In the genomic region with DNA sequence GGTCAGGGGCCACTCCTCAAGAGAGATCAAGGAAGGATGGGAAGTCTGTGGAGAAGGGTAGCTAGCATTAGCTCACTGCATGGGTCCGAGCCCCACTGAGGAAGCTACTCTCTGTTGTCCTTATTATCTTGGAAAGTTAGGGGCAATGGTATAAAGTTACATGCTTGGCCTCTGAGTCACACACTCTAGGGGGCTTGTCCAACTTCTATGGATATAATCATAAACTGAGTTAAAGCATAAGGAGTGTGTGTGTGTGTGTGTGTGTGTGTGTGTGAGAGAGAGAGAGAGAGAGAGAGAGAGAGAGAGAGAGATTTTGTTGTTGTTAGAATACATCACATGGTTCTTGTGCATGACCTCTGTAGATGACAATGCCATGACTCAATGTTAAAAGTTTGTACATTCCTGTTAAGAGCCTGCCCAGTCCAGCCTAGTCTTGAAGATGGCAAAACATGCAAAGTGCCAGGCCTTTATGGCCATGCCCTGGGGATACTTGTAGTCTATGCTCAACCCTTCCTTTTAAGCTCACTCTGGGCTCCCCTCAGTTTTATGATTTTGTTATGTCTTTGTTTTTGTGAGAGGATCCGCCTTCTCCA, we compare ENCODE assay signal across 39 mouse cellular contexts. TPM values are rescaled to one million over a fixed set of nuclear protein-coding genes. Genes with fewer than 3 reads are reported as not detected.
DNase-seq lines count a peak whose midpoint lies in the region; ATAC-seq and TF ChIP-seq lines count a peak whose summit lies in the region.
"Had no signal": no experiment of that assay in that cellular context is flagged by ENCODE, and none has a peak within 500 bp of the region (broad histone marks: within the 10 kb centered on the region; RNA-seq: fewer than 3 reads in every experiment).

No protein-coding gene starts in this region.

- no peak overlapping the region for H3K27ac ChIP-seq in kidney, adult 2 months (ENCODE audit: insufficient read depth, low read depth, low read length)
- peak overlapping the region; percentile 12; the same call in 1 of the 2 replicates for H3K27ac ChIP-seq in embryonic fibroblast, embryonic 13.5 days (ENCODE audit: insufficient read depth, low read length)
- no peak overlapping the region for H3K27ac ChIP-seq in liver, embryonic 12.5 days
- H3K27ac ChIP-seq: embryonic facial prominence, embryonic 13.5 days; heart, adult 2 months; heart, embryonic 13.5 days; hindbrain, embryonic 15.5 days; liver, embryonic 15.5 days; midbrain, embryonic 12.5 days had no signal

- peak; percentile 12 for DNase-seq in kidney, adult 2 months
- DNase-seq in kidney, postnatal 14 days = no peak
- DNase-seq in adrenal gland, postnatal 14 days = no peak
- no peak for DNase-seq in right cerebral cortex, adult 2 months (ENCODE audit: low spot score in 2 of 2)
- DNase-seq: adrenal gland, postnatal 36 days; cerebellum, adult 18-20 months; cerebellum, postnatal 10 days; gastrocnemius, postnatal 25 days; heart, adult 2 months; heart, postnatal 14 days; kidney, adult 9 months; kidney, postnatal 10 days; layer of hippocampus, adult 9-11 months; liver; lung, embryonic 14.5 days; right cerebral cortex, postnatal 14 days; spleen, adult 18-20 months; thymus, adult 18-20 months; thymus, postnatal 25 days had no signal

- no peak overlapping the region for H3ac ChIP-seq in C2C12 (ENCODE audit: control insufficient read depth, insufficient read length, low read depth)

- no peaks in the 10 kb centered on the region for H3K79me2 ChIP-seq in C2C12 (ENCODE audit: control insufficient read depth, insufficient read depth)

- no peak overlapping the region for H3K9ac ChIP-seq in liver, embryonic 12.5 days
- H3K9ac ChIP-seq: embryonic facial prominence, embryonic 13.5 days; heart, embryonic 13.5 days; hindbrain, embryonic 15.5 days; liver, embryonic 15.5 days; lung, embryonic 14.5 days; midbrain, embryonic 12.5 days had no signal

- no peaks in the 10 kb centered on the region for H3K4me1 ChIP-seq in kidney, adult 2 months (ENCODE audit: control insufficient read depth, insufficient read depth, low read length)
- H3K4me1 ChIP-seq in embryonic fibroblast, embryonic 13.5 days (ENCODE audit: control insufficient read depth, insufficient read depth, low read length) = peaks cover 9% of the 10 kb centered on the region
- H3K4me1 ChIP-seq in liver, embryonic 12.5 days = no peaks in the 10 kb centered on the region
- H3K4me1 ChIP-seq: embryonic facial prominence, embryonic 13.5 days; heart, embryonic 13.5 days; hindbrain, embryonic 15.5 days; liver, embryonic 15.5 days; midbrain, embryonic 12.5 days had no signal

- no peak for ATAC-seq in liver, embryonic 12.5 days
- ATAC-seq: forebrain, embryonic 14.5 days; inflammation-experienced regulatory T-cells, adult 6 months had no signal

- H3K27me3 ChIP-seq in kidney, adult 2 months (replicated peaks; ENCODE audit: control insufficient read depth, insufficient read depth, low read length) = no peaks in the 10 kb centered on the region
- H3K27me3 ChIP-seq in C2C12 (ENCODE audit: control insufficient read depth, insufficient read depth, insufficient read length) = no peaks in the 10 kb centered on the region
- H3K27me3 ChIP-seq in liver, embryonic 12.5 days (replicated peaks) = no peaks in the 10 kb centered on the region
- H3K27me3 ChIP-seq: embryonic facial prominence, embryonic 13.5 days; heart, embryonic 13.5 days; hindbrain, embryonic 15.5 days; liver, embryonic 15.5 days; midbrain, embryonic 12.5 days had no signal

- no peak overlapping the region for H3K4me2 ChIP-seq in liver, embryonic 12.5 days
- H3K4me2 ChIP-seq: embryonic facial prominence, embryonic 13.5 days; heart, embryonic 13.5 days; hindbrain, embryonic 15.5 days; liver, embryonic 15.5 days; lung, embryonic 14.5 days; midbrain, embryonic 12.5 days had no signal

- no peaks in the 10 kb centered on the region for H3K36me3 ChIP-seq in kidney, adult 2 months (ENCODE audit: control insufficient read depth, insufficient read depth, low read length)
- H3K36me3 ChIP-seq in C2C12 (ENCODE audit: control insufficient read depth, insufficient read depth) = peaks cover 14% of the 10 kb centered on the region
- peaks cover 77% of the 10 kb centered on the region for H3K36me3 ChIP-seq in liver, embryonic 12.5 days
- H3K36me3 ChIP-seq: hindbrain, embryonic 15.5 days; midbrain, embryonic 12.5 days had no signal

- no peak for TF ChIP-seq POLR2A in kidney, adult 2 months (IDR thresholded peaks at IDR 0.05; ENCODE audit: low read depth, low read length)
- no peak for TF ChIP-seq POLR2A in embryonic fibroblast, embryonic 13.5 days (IDR thresholded peaks at IDR 0.05; ENCODE audit: low read depth, low read length)

- H3K79me3 ChIP-seq in C2C12 (ENCODE audit: low read depth) = no peaks in the 10 kb centered on the region

- WGBS in kidney, adult 2 months = 86% methylated on average over 2 of the region's 2 CpGs
- WGBS in liver, embryonic 12.5 days (ENCODE audit: insufficient replicate concordance) = 64% methylated on average over 2 of the region's 2 CpGs

- no peak for TF ChIP-seq CTCF in kidney, adult 2 months (conservative IDR thresholded peaks at IDR 0.05; ENCODE audit: insufficient read depth, insufficient read length, low read depth, low read length)
- no peak for TF ChIP-seq CTCF in C2C12 (IDR thresholded peaks at IDR 0.05; ENCODE audit: control insufficient read depth, insufficient read depth, insufficient read length)
- TF ChIP-seq CTCF in embryonic fibroblast, embryonic 13.5 days (IDR thresholded peaks at IDR 0.05; ENCODE audit: borderline replicate concordance, insufficient read depth, low read length) = no peak

- H3K4me3 ChIP-seq in kidney, adult 2 months (ENCODE audit: insufficient read depth, low read depth, low read length) = no peak overlapping the region
- H3K4me3 ChIP-seq in C2C12 (ENCODE audit: insufficient read depth, poor library complexity, severe bottlenecking) = no peak overlapping the region
- H3K4me3 ChIP-seq in embryonic fibroblast, embryonic 13.5 days (ENCODE audit: insufficient read depth, low read length) = no peak overlapping the region
- H3K4me3 ChIP-seq in liver, embryonic 12.5 days = no peak overlapping the region
- H3K4me3 ChIP-seq: embryonic facial prominence, embryonic 13.5 days; erythroblast, embryonic 14.5 days; heart, adult 2 months; heart, embryonic 13.5 days; hindbrain, embryonic 10.5 days; hindbrain, embryonic 15.5 days; liver, embryonic 15.5 days; midbrain, embryonic 12.5 days had no signal

- no peaks in the 10 kb centered on the region for H3K9me3 ChIP-seq in liver, embryonic 12.5 days (replicated peaks)
- H3K9me3 ChIP-seq: embryonic facial prominence, embryonic 13.5 days; G1E; heart, embryonic 13.5 days; hindbrain, embryonic 10.5 days; hindbrain, embryonic 15.5 days; liver, embryonic 15.5 days; midbrain, embryonic 12.5 days had no signal

TF ChIP-seq in C2C12, 6 proteins besides CTCF, POLR2A, EP300 and RAD21:
- TF ChIP-seq FOSL1 (IDR thresholded peaks at IDR 0.05; ENCODE audit: insufficient read depth, low read length, poor library complexity, severe bottlenecking) (peak; percentile 96), MAX (IDR thresholded peaks at IDR 0.05) (peak; percentile 82), MYOG (IDR thresholded peaks at IDR 0.05; ENCODE audit: control insufficient read depth, extremely low read depth, insufficient read length) (no peak), USF1 (IDR thresholded peaks at IDR 0.05; ENCODE audit: low read depth) (peak; percentile 90), CEBPB (IDR thresholded peaks at IDR 0.05; ENCODE audit: low read depth) (peak; percentile 4), MYOD1 (IDR thresholded peaks at IDR 0.05; ENCODE audit: control insufficient read depth, insufficient read length, low read depth) (peak; percentile 45)

RNA-seq across cellular contexts. Expression of gene Baiap2l2, which starts 14.3 kb away (rescaled TPM):
- 113 and 170 TPM in 2 replicates for polyA plus RNA-seq in kidney, adult 2 months (2012; rRNA removed)
- polyA plus RNA-seq in C2C12 (2012; fragmentation: generic; extraction: Trizol) = 1.2 TPM
- polyA plus RNA-seq in embryonic fibroblast, embryonic 13.5 days (2011; ENCODE audit: insufficient read length, low read depth, missing spikeins) = 0.23 TPM in 1 of 2 replicates, not detected in the other
- 0.30 TPM in 1 of 2 replicates, not detected in the other for total RNA-seq in adrenal gland, postnatal 14 days (2021)
- 1.2 and 1.4 TPM in 2 replicates for polyA plus RNA-seq in liver, embryonic 12.5 days (2016; fragmentation: Nextera tagmentation; extraction: Ambion mirVana)
- total RNA-seq: adrenal gland, postnatal 36 days; common myeloid progenitor, adult 5-6 weeks; G1E; megakaryocyte, adult 5-6 weeks had no signal
- polyA plus RNA-seq: erythroblast, embryonic 14.5 days; G1E had no signal

RNA-seq across cellular contexts. Expression of gene Pla2g6, which starts 28.5 kb away (rescaled TPM):
- 24.6 and 28.7 TPM in 2 replicates for polyA plus RNA-seq in kidney, adult 2 months (2012; rRNA removed)
- 17.4 TPM for polyA plus RNA-seq in C2C12 (2012; fragmentation: generic; extraction: Trizol)
- polyA plus RNA-seq in embryonic fibroblast, embryonic 13.5 days (2011; ENCODE audit: insufficient read length, low read depth, missing spikeins) = 7.4 and 11.3 TPM in 2 replicates
- 22.1 and 26.0 TPM in 2 replicates for total RNA-seq in adrenal gland, postnatal 14 days (2021)
- 16.8 and 17.3 TPM in 2 replicates for polyA plus RNA-seq in liver, embryonic 12.5 days (2016; fragmentation: Nextera tagmentation; extraction: Ambion mirVana)

RNA-seq across cellular contexts. Expression of gene Slc16a8, which starts 45.1 kb away (rescaled TPM):
- polyA plus RNA-seq in kidney, adult 2 months (2012; rRNA removed) = 0.23 and 0.49 TPM in 2 replicates
- 0.11 TPM for polyA plus RNA-seq in C2C12 (2012; fragmentation: generic; extraction: Trizol)
- polyA plus RNA-seq in embryonic fibroblast, embryonic 13.5 days (2011; ENCODE audit: insufficient read length, low read depth, missing spikeins) = not detected in 2 replicates
- not detected in 2 replicates for total RNA-seq in adrenal gland, postnatal 14 days (2021)
- not detected in 2 replicates for polyA plus RNA-seq in liver, embryonic 12.5 days (2016; fragmentation: Nextera tagmentation; extraction: Ambion mirVana)
- total RNA-seq: adrenal gland, adult 18-20 months; adrenal gland, postnatal 36 days; common myeloid progenitor, adult 5-6 weeks; G1E; left cerebral cortex, adult 18-20 months; left cerebral cortex, postnatal 14 days; megakaryocyte, adult 5-6 weeks had no signal
- polyA plus RNA-seq: erythroblast, embryonic 14.5 days; frontal cortex, adult 2 months; G1E; inflammation-experienced regulatory T-cells, adult 6 months; limb, embryonic 11.5 days; liver, embryonic 15.5 days had no signal

RNA-seq across cellular contexts. Expression of gene Maff, which starts 46.8 kb away (rescaled TPM):
- polyA plus RNA-seq in kidney, adult 2 months (2012; rRNA removed) = 1.2 and 1.3 TPM in 2 replicates
- 24.8 TPM for polyA plus RNA-seq in C2C12 (2012; fragmentation: generic; extraction: Trizol)
- polyA plus RNA-seq in embryonic fibroblast, embryonic 13.5 days (2011; ENCODE audit: insufficient read length, low read depth, missing spikeins) = 11.7 and 13.8 TPM in 2 replicates
- total RNA-seq in adrenal gland, postnatal 14 days (2021) = 6.2 and 7.4 TPM in 2 replicates
- 1.1 and 2.8 TPM in 2 replicates for polyA plus RNA-seq in liver, embryonic 12.5 days (2016; fragmentation: Nextera tagmentation; extraction: Ambion mirVana)

Comparison
In these comparisons a context has a peak if more than half of its experiments do, and no peak if none do; other contexts are left out.
1. RNA of gene Baiap2l2, which starts 14.3 kb away (polyA plus RNA-seq): 113 to 170 TPM in kidney, adult 2 months; 1.2 TPM in C2C12 (single experiment), 1.2 to 1.4 TPM in liver, embryonic 12.5 days and 0.23 TPM in embryonic fibroblast, embryonic 13.5 days; every median in the first group is over 10 times any median in the second.